Mouse (Mus musculus) frontal cortex, postnatal 10 days (tissue): ENCODE results near the gene Chrnd.

ENCODE experiments used
- DNase-seq, 2 experiments: peaks; one replicate each; pipeline ENCODE4 v3.0.0; 2022; ENCODE audit warnings: low spot score in 2 of 2, mixed read lengths in 1 of 2

Gene Chrnd

GRCm38 (mm10) chr1:87184751-87185139 lies 5.7 kb upstream of the Chrnd start:
- peak; percentile 53 to 67 for DNase-seq

- DNase-seq = no peak
Measured at GRCm38 (mm10) chr1:87185526-87185925, 4.9 kb upstream of the Chrnd start.

- DNase-seq = no peak
Measured at GRCm38 (mm10) chr1:87186261-87187036, 4.0 kb upstream of the Chrnd start.

- peak in 1 of 2 experiments; percentile 70 for DNase-seq
Measured at GRCm38 (mm10) chr1:87187037-87187355, 3.4 kb upstream of the Chrnd start.

- DNase-seq = no peak
Measured at GRCm38 (mm10) chr1:87197296-87197695, 6.9 kb downstream of the Chrnd start.

GRCm38 (mm10) chr1:87198119-87199065 lies 8.0 kb downstream of the Chrnd start:
- no peak for DNase-seq

- DNase-seq = no peak
Measured at GRCm38 (mm10) chr1:87200811-87201210, 10.4 kb downstream of the Chrnd start.

- no peak for DNase-seq
Measured at GRCm38 (mm10) chr1:87201848-87202247, 11.4 kb downstream of the Chrnd start.

GRCm38 (mm10) chr1:87203779-87204178 lies 13.4 kb downstream of the Chrnd start:
- no peak for DNase-seq

GRCm38 (mm10) chr1:87204465-87204864 lies 14.1 kb downstream of the Chrnd start, which contains the start of gene Chrng:
Gene Chrng (plus strand): TSS chr1:87204657.
- no peak for DNase-seq

GRCm38 (mm10) chr1:87205038-87205437 lies 14.6 kb downstream of the Chrnd start:
- DNase-seq = no peak

- no peak for DNase-seq
Measured at GRCm38 (mm10) chr1:87205502-87205901, 15.1 kb downstream of the Chrnd start.

GRCm38 (mm10) chr1:87206339-87206738 lies 15.9 kb downstream of the Chrnd start:
- DNase-seq = no peak

- DNase-seq = no peak
Measured at GRCm38 (mm10) chr1:87211431-87211830, 21.0 kb downstream of the Chrnd start.

GRCm38 (mm10) chr1:87213735-87214704 lies 23.6 kb downstream of the Chrnd start, which contains the start of gene Eif4e2:
Gene Eif4e2 (plus strand): TSS chr1:87213914.
- DNase-seq = peak; percentile 90 to 93

GRCm38 (mm10) chr1:87214748-87215147 lies 24.3 kb downstream of the Chrnd start:
- no peak for DNase-seq

- no peak for DNase-seq
Measured at GRCm38 (mm10) chr1:87217938-87218337, 27.5 kb downstream of the Chrnd start.

GRCm38 (mm10) chr1:87225739-87226138 lies 35.3 kb downstream of the Chrnd start:
- no peak for DNase-seq

GRCm38 (mm10) chr1:87226409-87227159 lies 36.2 kb downstream of the Chrnd start:
- DNase-seq = no peak

GRCm38 (mm10) chr1:87227160-87227550 lies 36.7 kb downstream of the Chrnd start:
- DNase-seq = no peak

GRCm38 (mm10) chr1:87230606-87231005 lies 40.2 kb downstream of the Chrnd start:
- no peak for DNase-seq
